Mouse (Mus musculus): ENCODE results near the gene Fndc10. TPM values are rescaled to one million over a fixed set of nuclear protein-coding genes. Genes with fewer than 3 reads are reported as not detected.

The Fndc10 gene
- polyA plus RNA-seq, 1 experiment from 2014 or later, result 12.2 TPM

DNA sequence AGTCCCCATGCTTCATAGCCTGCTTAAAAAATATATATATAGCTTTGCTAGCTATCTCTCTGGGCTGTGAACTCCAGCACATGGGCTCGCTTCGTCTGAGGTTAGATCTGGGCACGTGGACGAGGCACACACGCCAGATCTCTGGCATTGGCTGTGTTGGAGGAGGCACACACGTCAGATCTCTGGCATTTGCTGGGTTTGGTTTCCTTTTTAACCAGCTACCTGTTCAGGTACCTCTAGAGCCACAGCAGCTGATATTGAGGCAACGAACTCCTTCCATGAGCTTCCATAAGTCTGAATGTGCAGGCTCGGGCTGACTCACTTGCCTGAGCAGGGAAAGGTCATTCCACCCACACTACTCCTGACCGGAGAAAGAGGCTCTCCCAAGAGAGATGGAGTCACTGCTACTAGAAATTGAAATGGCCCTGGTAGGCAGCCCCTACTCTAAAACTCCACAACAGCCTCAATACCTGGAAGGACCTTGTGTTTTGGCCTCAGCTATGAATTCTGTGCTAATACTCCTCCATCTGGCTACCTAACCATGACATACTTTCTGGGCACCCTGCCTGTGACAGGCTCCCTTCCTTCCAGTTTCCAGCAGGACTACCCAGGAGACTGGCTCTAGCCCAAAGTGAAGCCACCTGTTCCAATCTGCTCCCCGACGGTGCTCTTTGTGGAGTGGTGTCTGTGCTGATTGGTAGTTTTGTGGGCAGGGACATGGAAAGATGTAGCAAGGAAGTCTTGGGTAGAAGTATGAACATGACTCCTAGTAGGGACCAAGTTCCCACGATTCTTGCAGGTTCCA is 3.4 kb upstream of the Fndc10 start:
- WGBS, result 81% methylated on average over 12 of the region's 12 CpGs
- no peak for ATAC-seq (ENCODE audit: insufficient number of reproducible peaks, insufficient read depth, low FRiP score, low TSS enrichment)

GRCm38 (mm10) chr4:155692421-155692820 is 1.7 kb upstream of the Fndc10 start:
- Histone ChIP-seq H3K4me3 (no peak overlapping the region), H3K9ac (no peak overlapping the region), H3K4me2 (replicated peaks) (no peak overlapping the region), H3K27me3 (peaks cover 15% of the 10 kb centered on the region), H3K4me1 (peaks cover 18% of the 10 kb centered on the region), H3K36me3 (no peaks in the 10 kb centered on the region), H3K9me3 (no peaks in the 10 kb centered on the region), H3K27ac (no peak overlapping the region)
- 95% methylated on average over 3 of the region's 3 CpGs for WGBS
- no peak for ATAC-seq (ENCODE audit: insufficient number of reproducible peaks, insufficient read depth, low FRiP score, low TSS enrichment)

More for the DNA sequence above, 3.4 kb upstream of the Fndc10 start:
- H3K4me1 ChIP-seq, result peaks cover 11% of the 10 kb centered on the region
- no peak overlapping the region for H3K4me3 ChIP-seq
- no peak overlapping the region for H3K9ac ChIP-seq
- no peaks in the 10 kb centered on the region for H3K9me3 ChIP-seq
- H3K27ac ChIP-seq, result no peak overlapping the region
- H3K4me2 ChIP-seq (replicated peaks), result no peak overlapping the region
- peaks cover 12% of the 10 kb centered on the region for H3K27me3 ChIP-seq
- H3K36me3 ChIP-seq, result no peaks in the 10 kb centered on the region

DNA sequence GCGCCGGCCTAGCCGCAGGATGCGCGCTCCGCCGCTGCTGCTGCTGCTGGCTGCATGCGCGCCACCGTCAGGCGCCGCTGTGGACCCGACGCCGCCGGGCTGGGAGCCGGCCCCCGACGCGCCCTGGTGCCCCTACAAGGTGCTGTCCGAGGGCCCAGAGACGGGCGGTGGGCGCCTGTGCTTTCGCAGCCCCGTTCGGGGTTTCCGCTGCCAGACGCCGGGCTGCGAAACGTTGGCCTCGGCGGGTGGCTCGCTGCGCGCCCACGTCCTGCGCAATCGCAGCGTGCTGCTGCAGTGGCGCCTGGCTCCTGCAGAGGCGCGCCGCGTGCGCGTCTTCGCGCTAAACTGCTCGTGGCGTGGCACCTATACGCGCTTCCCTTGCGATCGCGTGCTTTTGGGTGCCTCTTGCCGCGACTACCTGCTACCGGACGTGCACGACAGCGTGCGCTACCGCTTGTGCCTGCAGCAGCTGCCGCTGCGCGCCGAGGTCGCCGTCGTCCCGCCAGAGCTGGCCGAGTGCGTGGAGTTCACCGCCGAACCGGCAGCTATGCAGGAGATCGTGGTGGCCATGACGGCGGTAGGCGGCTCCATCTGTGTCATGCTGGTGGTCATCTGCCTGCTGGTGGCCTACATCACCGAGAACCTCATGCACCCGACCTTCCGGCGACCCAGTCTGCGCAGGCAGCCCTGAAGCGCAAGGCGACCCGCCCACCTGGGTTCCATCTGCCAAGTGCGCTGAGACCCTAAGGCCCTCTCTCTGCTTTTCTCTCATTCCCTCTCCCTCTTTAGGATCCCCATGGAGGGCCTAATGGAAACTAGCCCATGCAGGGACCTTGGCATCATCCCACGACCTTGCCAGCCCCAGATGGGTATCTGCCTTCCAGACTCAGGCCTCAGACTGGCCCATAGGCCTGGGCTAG is 600 bp downstream of the Fndc10 start:
- Histone ChIP-seq H3K4me2 (replicated peaks) (peak overlapping the region; percentile 97), H3K27me3 (peaks cover 15% of the 10 kb centered on the region), H3K4me3 (peak overlapping the region; percentile 81)

GRCm38 (mm10) chr4:155695531-155696062 is 1.5 kb downstream of the Fndc10 start:
- WGBS, result 84% methylated on average over 4 of the region's 4 CpGs
- Histone ChIP-seq H3K4me1 (peaks cover 18% of the 10 kb centered on the region), H3K36me3 (no peaks in the 10 kb centered on the region), H3K27ac (no peak overlapping the region), H3K27me3 (peaks cover 12% of the 10 kb centered on the region), H3K4me2 (replicated peaks) (peak overlapping the region; percentile 97), H3K4me3 (peak overlapping the region; percentile 81), H3K9me3 (no peaks in the 10 kb centered on the region), H3K9ac (peak overlapping the region; percentile 77; the same call in 1 of the 2 replicates)
- no peak for ATAC-seq (ENCODE audit: insufficient number of reproducible peaks, insufficient read depth, low FRiP score, low TSS enrichment)

More for the DNA sequence above, 600 bp downstream of the Fndc10 start:
- Histone ChIP-seq H3K4me1 (peaks cover 18% of the 10 kb centered on the region), H3K36me3 (no peaks in the 10 kb centered on the region), H3K9me3 (no peaks in the 10 kb centered on the region), H3K27ac (peak overlapping the region; percentile 73), H3K9ac (peak overlapping the region; percentile 77)
- ATAC-seq (ENCODE audit: insufficient number of reproducible peaks, insufficient read depth, low FRiP score, low TSS enrichment), result 0 out of 2 replicates have a peak, but pooled peaks have one; percentile 61
- WGBS, result under 1% methylated on average over 92 of the region's 92 CpGs

- Histone ChIP-seq H3K4me2 (replicated peaks) (peak overlapping the region; percentile 97; the same call in 1 of the 2 replicates), H3K27ac (no peak overlapping the region), H3K9me3 (no peaks in the 10 kb centered on the region), H3K4me1 (peaks cover 18% of the 10 kb centered on the region), H3K4me3 (no peak overlapping the region), H3K9ac (peak overlapping the region; percentile 77; the same call in 1 of the 2 replicates), H3K27me3 (peaks cover 12% of the 10 kb centered on the region), H3K36me3 (no peaks in the 10 kb centered on the region)
- ATAC-seq (ENCODE audit: insufficient number of reproducible peaks, insufficient read depth, low FRiP score, low TSS enrichment), result no peak
- WGBS, result 70% methylated on average over 16 of the region's 16 CpGs
Observed at GRCm38 (mm10) chr4:155696261-155697255, 2.4 kb downstream of the Fndc10 start.

DNA sequence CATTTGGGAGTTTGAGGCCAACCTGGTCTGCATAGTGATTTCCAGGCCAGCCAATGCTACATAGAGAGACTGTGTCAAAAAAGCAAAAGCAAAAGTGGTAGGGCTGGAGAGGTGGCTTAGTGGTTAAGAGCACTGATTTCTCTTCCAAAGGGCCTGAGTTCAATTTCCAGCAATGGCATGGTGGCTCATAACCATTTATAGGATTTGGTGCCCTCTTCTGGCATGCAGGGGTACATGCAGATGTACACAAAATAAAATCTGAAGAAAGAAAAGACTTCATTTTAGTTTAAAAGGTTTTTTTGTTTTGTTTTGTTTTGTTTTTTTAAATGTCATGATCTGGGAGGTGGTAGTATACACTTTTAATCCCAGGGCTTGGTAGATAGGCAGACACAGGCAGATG is 6.3 kb downstream of the Fndc10 start:
- Histone ChIP-seq H3K27ac (no peak overlapping the region), H3K9ac (no peak overlapping the region), H3K9me3 (no peaks in the 10 kb centered on the region), H3K4me3 (no peak overlapping the region), H3K36me3 (no peaks in the 10 kb centered on the region), H3K27me3 (peaks cover 7% of the 10 kb centered on the region; the same call in 1 of the 2 replicates), H3K4me1 (peaks cover 10% of the 10 kb centered on the region), H3K4me2 (replicated peaks) (no peak overlapping the region)
- no peak for ATAC-seq (ENCODE audit: insufficient number of reproducible peaks, insufficient read depth, low FRiP score, low TSS enrichment)

DNA sequence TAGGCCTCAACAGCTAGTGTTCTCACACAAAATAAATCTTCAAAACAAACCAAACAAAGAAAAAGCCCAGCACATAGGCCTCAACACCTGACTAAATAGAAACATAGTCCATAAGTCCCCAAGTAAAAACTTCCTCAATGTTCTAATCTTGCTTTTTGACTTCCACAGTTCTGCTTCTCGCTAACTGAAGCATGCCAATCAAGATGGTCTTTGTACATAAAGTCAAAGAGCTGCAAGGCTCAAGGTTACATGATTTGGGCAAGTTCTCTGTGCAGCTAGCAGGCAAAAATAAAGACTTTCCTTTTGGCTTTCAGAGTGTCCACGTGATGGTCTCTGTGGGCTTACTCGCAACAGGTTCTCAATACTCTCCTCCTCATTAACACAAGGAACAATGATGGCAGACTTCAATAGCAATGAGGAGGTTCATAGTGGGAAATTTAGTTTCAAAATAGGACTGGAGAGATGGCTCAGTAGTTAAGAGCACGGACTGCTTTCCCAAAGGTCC is 9.3 kb downstream of the Fndc10 start:
- no peak overlapping the region for H3K27ac ChIP-seq
- no peak overlapping the region for H3K4me2 ChIP-seq (replicated peaks)
- no peak overlapping the region for H3K9ac ChIP-seq
- no peaks in the 10 kb centered on the region for H3K9me3 ChIP-seq
- no peak overlapping the region for H3K4me3 ChIP-seq
- H3K36me3 ChIP-seq, result no peaks in the 10 kb centered on the region
- WGBS, result 95% methylated on average over 4 of the region's 4 CpGs
- peaks cover 9% of the 10 kb centered on the region for H3K4me1 ChIP-seq
- ATAC-seq (ENCODE audit: insufficient number of reproducible peaks, insufficient read depth, low FRiP score, low TSS enrichment), result no peak
- H3K27me3 ChIP-seq, result no peaks in the 10 kb centered on the region

DNA sequence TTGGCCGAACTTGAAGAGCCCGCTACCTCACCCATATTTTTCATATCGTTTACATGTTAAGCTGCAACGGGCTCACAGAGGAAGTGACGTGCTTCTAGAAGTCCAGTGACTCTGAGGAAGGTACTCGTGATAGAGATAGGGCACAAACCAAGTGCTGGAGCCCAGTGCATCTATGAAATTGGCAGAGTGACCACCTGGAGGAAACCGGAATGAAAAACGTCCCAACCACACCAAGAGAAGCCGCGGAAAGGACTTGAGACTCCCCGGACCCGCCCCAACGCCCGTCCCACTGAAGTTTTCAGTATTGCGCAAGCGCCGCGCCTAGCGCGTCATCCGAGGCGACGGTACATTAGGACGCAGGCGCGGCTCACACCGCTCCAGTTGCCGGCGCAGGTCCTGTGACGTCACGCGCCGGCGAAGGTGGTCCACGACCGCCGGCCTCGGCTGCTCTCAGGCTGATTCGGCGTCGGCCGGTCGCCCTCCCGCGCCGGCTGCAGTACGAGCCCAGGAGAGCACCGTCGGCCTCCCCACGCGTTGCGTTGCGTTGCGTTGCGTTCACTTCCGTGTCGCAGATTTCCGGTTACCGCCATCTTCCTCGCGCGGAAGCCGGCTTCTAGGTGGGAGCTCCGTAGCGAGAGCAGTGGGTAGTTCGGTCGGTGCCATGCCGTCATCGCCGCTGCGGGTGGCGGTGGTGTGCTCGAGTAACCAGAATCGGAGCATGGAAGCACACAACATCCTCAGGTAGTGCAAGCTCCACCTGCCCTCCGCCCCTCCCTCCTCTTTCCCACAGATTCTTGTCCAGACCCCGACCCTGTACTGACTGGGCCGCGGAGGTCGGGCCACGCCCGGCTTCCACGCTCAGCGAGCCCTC is 10.8 kb downstream of the Fndc10 start, which contains the start of gene Ssu72:
Gene Ssu72 (plus strand): TSS at position 80 of the 871 bp plus-strand sequence.
- Histone ChIP-seq H3K9me3 (no peaks in the 10 kb centered on the region), H3K4me2 (replicated peaks) (peak within 1 kb of the TSS; percentile 77), H3K9ac (peak within 1 kb of the TSS; percentile 92), H3K4me3 (peak within 1 kb of the TSS; percentile 98), H3K4me1 (peaks cover 11% of the 10 kb centered on the region), H3K27ac (peak within 1 kb of the TSS; percentile 96), H3K27me3 (no peaks in the 10 kb centered on the region), H3K36me3 (no peaks in the 10 kb centered on the region)
- WGBS, result under 1% methylated on average over 83 of the region's 83 CpGs
- ATAC-seq (ENCODE audit: insufficient number of reproducible peaks, insufficient read depth, low FRiP score, low TSS enrichment), result peak; percentile 89

DNA sequence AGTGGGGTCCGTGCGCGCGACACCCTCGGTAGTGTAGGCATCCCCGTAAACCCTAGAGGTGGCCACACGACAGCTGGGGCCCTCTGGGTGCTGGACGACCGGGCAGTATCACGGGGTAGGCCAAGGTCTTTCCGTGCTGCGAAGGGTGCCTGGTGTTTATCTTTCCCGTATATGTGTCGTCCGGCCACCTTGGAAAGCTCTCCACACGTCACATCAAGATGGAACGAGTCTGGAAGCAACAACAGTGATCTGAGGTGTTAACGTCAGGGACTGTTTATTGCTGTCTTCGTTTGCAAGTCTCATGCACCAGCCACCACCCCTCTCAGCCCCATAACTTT is 11.4 kb downstream of the Fndc10 start:
- no peaks in the 10 kb centered on the region for H3K27me3 ChIP-seq
- ATAC-seq (ENCODE audit: insufficient number of reproducible peaks, insufficient read depth, low FRiP score, low TSS enrichment), result no peak
- H3K9me3 ChIP-seq, result no peaks in the 10 kb centered on the region
- peak overlapping the region; percentile 92 for H3K9ac ChIP-seq
- peak overlapping the region; percentile 96 for H3K27ac ChIP-seq
- peaks cover 14% of the 10 kb centered on the region for H3K4me1 ChIP-seq
- under 1% methylated on average over 19 of the region's 19 CpGs for WGBS
- peak overlapping the region; percentile 77 for H3K4me2 ChIP-seq (replicated peaks)
- no peaks in the 10 kb centered on the region for H3K36me3 ChIP-seq
- H3K4me3 ChIP-seq, result peak overlapping the region; percentile 98

- no peaks in the 10 kb centered on the region for H3K27me3 ChIP-seq
- H3K4me1 ChIP-seq, result peaks cover 16% of the 10 kb centered on the region
- no peaks in the 10 kb centered on the region for H3K9me3 ChIP-seq
- H3K4me3 ChIP-seq, result no peak overlapping the region
- H3K27ac ChIP-seq, result no peak overlapping the region
- ATAC-seq (ENCODE audit: insufficient number of reproducible peaks, insufficient read depth, low FRiP score, low TSS enrichment), result no peak
- no peaks in the 10 kb centered on the region for H3K36me3 ChIP-seq
- H3K9ac ChIP-seq, result no peak overlapping the region
- no peak overlapping the region for H3K4me2 ChIP-seq (replicated peaks)
- WGBS, result 85% methylated on average over 2 of the region's 2 CpGs
Observed at GRCm38 (mm10) chr4:155708582-155708981, 14.4 kb downstream of the Fndc10 start.
